Mouse (Mus musculus) olfactory bulb, adult 2 months (tissue): ENCODE results near the gene Fmo5. TPM values are rescaled to one million over a fixed set of nuclear protein-coding genes. Genes with fewer than 3 reads are reported as not detected.

Experiments used
- H3K27ac ChIP-seq: fragments of 200-500 bp; 2 replicates; pipeline ENCODE4 v1.5.1; 2012; ENCODE audit warnings: low read depth, low read length; ENCODE audit not compliant: insufficient read depth
- H3K4me1 ChIP-seq: fragments of 200-500 bp; 2 replicates; pipeline ENCODE4 v1.6.1; 2012; ENCODE audit warnings: low read length; ENCODE audit not compliant: control insufficient read depth, insufficient read depth
- H3K4me3 ChIP-seq: fragments of 200-500 bp; 2 replicates; pipeline ENCODE4 v1.5.1; 2012; ENCODE audit warnings: mild to moderate bottlenecking, low read depth, low read length, moderate library complexity; ENCODE audit not compliant: insufficient read depth
- CTCF ChIP-seq: fragments of 200-500 bp; IDR thresholded peaks from 2 replicates; pipeline ENCODE4 v1.5.1; 2012; ENCODE audit warnings: low read depth, mild to moderate bottlenecking, low read length, moderate library complexity; ENCODE audit not compliant: insufficient read depth
- POLR2A ChIP-seq: fragments of 200-500 bp; IDR thresholded peaks from 2 replicates; pipeline ENCODE4 v1.6.1; 2012; ENCODE audit warnings: mild to moderate bottlenecking, low read depth, low read length, moderate library complexity; ENCODE audit not compliant: insufficient read depth
- WGBS: fragments of 180-500 bp; shearing (Covaris S2); methylation state at CpG from one replicate; pipeline ENCODE4 v1.1.7; 2018; 5-methylcytosine and 5-hydroxymethylcytosine counted together
- polyA plus RNA-seq: library from polyadenylated mRNA; stranded (reverse); fragments of >200 nt; gene quantifications from 2 replicates; pipeline ENCODE4 v1.2.4, GENCODE M21; 2012; ENCODE audit warnings: low replicate concordance; ENCODE audit not compliant: missing spikeins, insufficient read depth, insufficient read length

Gene Fmo5
- polyA plus RNA-seq, 1 experiment = not detected

- Histone ChIP-seq H3K4me1 (no peaks in the 10 kb centered on the region), H3K27ac (no peak overlapping the region), H3K4me3 (no peak overlapping the region)
- WGBS = 98% methylated on average over 3 of the region's 3 CpGs
- TF ChIP-seq POLR2A = no peak
- no peak for TF ChIP-seq CTCF
Observed at GRCm38 (mm10) chr3:97600050-97600832, 28.4 kb upstream of the Fmo5 start.

GRCm38 (mm10) chr3:97609201-97609844 is 19.3 kb upstream of the Fmo5 start:
- Histone ChIP-seq H3K4me1 (peaks cover 3% of the 10 kb centered on the region; the same call in 1 of the 2 replicates), H3K27ac (no peak overlapping the region), H3K4me3 (peak overlapping the region; percentile 74)
- TF ChIP-seq CTCF (no peak), POLR2A (no peak)
- 3% methylated on average over 20 of the region's 20 CpGs for WGBS

DNA sequence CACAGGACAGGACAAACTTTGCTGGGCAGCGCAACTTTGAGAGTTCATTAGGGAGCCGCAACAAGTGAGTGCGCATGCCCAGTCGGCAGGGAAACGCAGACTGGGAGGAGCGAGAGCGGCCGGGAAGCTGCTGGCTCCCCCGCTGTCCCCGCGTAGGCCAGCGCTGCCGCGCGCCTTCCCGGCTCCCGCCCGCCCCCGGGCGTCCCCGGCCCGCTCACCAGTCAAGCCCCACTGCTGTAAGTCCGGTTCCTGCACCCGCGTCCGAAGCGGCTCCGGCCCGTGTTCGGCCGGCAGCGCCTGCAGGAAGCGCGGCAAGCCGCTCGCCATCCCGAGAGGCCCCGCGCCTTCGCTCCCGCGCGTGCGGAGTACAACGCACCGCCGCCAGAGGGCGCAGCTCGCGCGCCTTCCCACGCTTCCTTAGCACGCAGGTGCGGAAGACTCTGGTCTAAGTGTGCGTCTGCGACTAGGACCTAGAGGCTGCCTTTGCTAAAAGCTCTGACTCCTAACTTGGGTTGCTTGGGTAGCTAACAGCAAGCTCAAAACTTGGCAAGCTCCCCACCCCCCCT is 18.7 kb upstream of the Fmo5 start, which contains the start of gene Chd1l:
Gene Chd1l, minus strand, starts transcription at position 359 of the 566 bp plus-strand sequence.
- TF ChIP-seq CTCF (peak; percentile 99), POLR2A (peak; percentile 73)
- peaks cover 3% of the 10 kb centered on the region; the same call in 1 of the 2 replicates for H3K4me1 ChIP-seq
- peak within 1 kb of the TSS; percentile 74 for H3K4me3 ChIP-seq
- WGBS = under 1% methylated on average over 56 of the region's 56 CpGs
- peak within 1 kb of the TSS; percentile 78; the same call in 1 of the 2 replicates for H3K27ac ChIP-seq

GRCm38 (mm10) chr3:97611021-97611420 is 17.6 kb upstream of the Fmo5 start:
- no peak overlapping the region for H3K4me3 ChIP-seq
- TF ChIP-seq CTCF = no peak
- no peak for TF ChIP-seq POLR2A
- H3K27ac ChIP-seq = no peak overlapping the region
- 94% methylated on average over 6 of the region's 6 CpGs for WGBS
- peaks cover 3% of the 10 kb centered on the region; the same call in 1 of the 2 replicates for H3K4me1 ChIP-seq

DNA sequence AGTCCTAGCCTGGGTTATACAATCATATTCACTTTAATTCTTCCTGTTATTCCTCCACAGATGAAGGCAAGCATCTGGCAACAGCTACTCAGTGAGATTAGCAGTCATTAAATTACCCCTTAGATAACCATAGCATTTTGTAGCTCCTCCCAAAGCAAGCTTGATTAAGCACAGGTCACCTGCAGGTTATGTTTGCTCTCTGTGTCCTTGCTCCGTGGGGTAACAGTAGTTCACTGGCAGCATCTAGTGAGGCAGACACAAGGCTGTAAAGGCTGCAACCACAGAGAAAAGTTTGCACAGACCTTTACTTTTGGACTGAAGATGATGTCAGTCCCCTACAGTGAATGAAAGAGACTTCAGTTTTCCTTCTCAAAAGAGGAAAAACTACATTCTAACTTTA is 13.4 kb upstream of the Fmo5 start:
- Histone ChIP-seq H3K27ac (no peak overlapping the region), H3K4me1 (no peaks in the 10 kb centered on the region; the same call in 1 of the 2 replicates), H3K4me3 (no peak overlapping the region)
- 23% methylated on average over 1 of the region's 1 CpGs for WGBS
- no peak for TF ChIP-seq POLR2A
- no peak for TF ChIP-seq CTCF

DNA sequence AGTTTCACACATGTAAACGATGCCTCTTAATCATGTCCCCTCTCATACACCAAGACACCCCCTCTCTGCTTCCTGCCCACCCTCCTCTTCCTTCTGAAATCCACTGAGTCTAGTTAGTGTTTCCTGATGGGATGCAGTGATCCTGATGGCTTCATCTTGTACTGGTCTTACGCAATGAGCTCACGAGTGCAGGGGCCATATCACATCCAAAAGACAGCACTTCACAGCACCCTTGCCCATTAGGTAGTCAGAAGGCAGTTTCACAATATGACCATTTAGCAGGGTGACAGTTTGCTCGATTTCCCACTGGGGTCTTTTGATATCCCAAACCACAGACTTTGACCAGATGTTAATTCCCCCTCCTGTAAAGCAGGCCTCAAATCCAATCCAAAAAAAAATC is 12.7 kb upstream of the Fmo5 start:
- H3K4me3 ChIP-seq = no peak overlapping the region
- TF ChIP-seq POLR2A = no peak
- TF ChIP-seq CTCF = no peak
- 89% methylated on average over 4 of the region's 4 CpGs for WGBS
- H3K4me1 ChIP-seq = no peaks in the 10 kb centered on the region
- H3K27ac ChIP-seq = no peak overlapping the region

- WGBS = 95% methylated on average over 18 of the region's 19 CpGs
- Histone ChIP-seq H3K4me3 (no peak overlapping the region), H3K27ac (no peak overlapping the region), H3K4me1 (no peaks in the 10 kb centered on the region)
- TF ChIP-seq POLR2A (no peak), CTCF (no peak)
Observed at GRCm38 (mm10) chr3:97617091-97617825, 11.3 kb upstream of the Fmo5 start.

DNA sequence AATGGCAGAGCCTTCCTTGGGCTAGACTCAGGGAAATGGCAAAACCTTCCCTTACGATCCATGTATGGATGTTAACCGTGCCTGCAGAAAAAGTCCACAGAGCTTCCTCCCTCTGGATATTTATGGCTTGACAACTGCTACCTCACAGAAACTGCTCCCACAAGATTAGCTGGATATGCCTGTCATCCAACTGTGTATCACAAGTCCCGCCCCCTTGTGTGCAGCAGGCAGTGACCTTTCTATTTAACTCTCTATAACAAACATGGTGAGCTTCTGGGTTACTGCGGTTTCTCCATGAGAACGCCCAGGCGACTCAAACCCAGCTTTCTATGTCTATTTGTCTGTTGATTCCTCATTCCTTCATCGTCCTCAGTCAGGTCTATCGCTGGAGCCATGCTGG is 10.7 kb upstream of the Fmo5 start:
- TF ChIP-seq POLR2A (no peak), CTCF (no peak)
- Histone ChIP-seq H3K4me1 (no peaks in the 10 kb centered on the region), H3K4me3 (no peak overlapping the region), H3K27ac (no peak overlapping the region)
- WGBS = 90% methylated on average over 8 of the region's 8 CpGs
